Mouse (Mus musculus): ENCODE results near the gene Ndufa12. TPM values are rescaled to one million over a fixed set of nuclear protein-coding genes. Genes with fewer than 3 reads are reported as not detected.

Gene Ndufa12
- polyA plus RNA-seq, 1 experiment, result 61.4 TPM

- no peak for TF ChIP-seq CTCF (IDR thresholded peaks at IDR 0.05; ENCODE audit: insufficient read depth, low read length)
- 78% methylated on average over 6 of the region's 6 CpGs for WGBS
- DNase-seq, result no peak
- Histone ChIP-seq H3K4me1 (ENCODE audit: control insufficient read depth, insufficient read depth, low read length) (no peaks in the 10 kb centered on the region), H3K4me3 (replicated peaks; ENCODE audit: extremely low read depth, low read depth, low read length) (no peak overlapping the region)
These were observed 26.7 kb downstream of the Ndufa12 start for GRCm38 (mm10) chr10:94225026-94225750.

- Histone ChIP-seq H3K4me3 (replicated peaks; ENCODE audit: extremely low read depth, low read depth, low read length) (no peak overlapping the region), H3K4me1 (ENCODE audit: control insufficient read depth, insufficient read depth, low read length) (no peaks in the 10 kb centered on the region)
- DNase-seq, result no peak
- TF ChIP-seq CTCF (IDR thresholded peaks at IDR 0.05; ENCODE audit: insufficient read depth, low read length) (no peak), POLR2A (IDR thresholded peaks at IDR 0.05; ENCODE audit: borderline replicate concordance, extremely low read depth, low read depth, low read length) (no peak)
- WGBS, result 67% methylated on average over 19 of the region's 19 CpGs
These were observed 31.9 kb downstream of the Ndufa12 start for GRCm38 (mm10) chr10:94230172-94230981.

GRCm38 (mm10) chr10:94231025-94231424, 32.5 kb downstream of the Ndufa12 start:
- no peak overlapping the region for H3K4me3 ChIP-seq (replicated peaks; ENCODE audit: extremely low read depth, low read depth, low read length)
- no peak for DNase-seq
- TF ChIP-seq CTCF (IDR thresholded peaks at IDR 0.05; ENCODE audit: insufficient read depth, low read length) (no peak), POLR2A (IDR thresholded peaks at IDR 0.05; ENCODE audit: borderline replicate concordance, extremely low read depth, low read depth, low read length) (no peak)
- no peaks in the 10 kb centered on the region for H3K4me1 ChIP-seq (ENCODE audit: control insufficient read depth, insufficient read depth, low read length)
- WGBS, result 82% methylated on average over 6 of the region's 6 CpGs

GRCm38 (mm10) chr10:94235200-94235599, 36.7 kb downstream of the Ndufa12 start:
- DNase-seq, result no peak
- H3K4me1 ChIP-seq (ENCODE audit: control insufficient read depth, insufficient read depth, low read length), result no peaks in the 10 kb centered on the region
- TF ChIP-seq POLR2A (IDR thresholded peaks at IDR 0.05; ENCODE audit: borderline replicate concordance, extremely low read depth, low read depth, low read length) (no peak), CTCF (IDR thresholded peaks at IDR 0.05; ENCODE audit: insufficient read depth, low read length) (no peak)
- 17% methylated on average over 4 of the region's 4 CpGs for whole genome bisulfite sequencing
- H3K4me3 ChIP-seq (replicated peaks; ENCODE audit: extremely low read depth, low read depth, low read length), result no peak overlapping the region

- no peak for DNase-seq
- TF ChIP-seq CTCF (IDR thresholded peaks at IDR 0.05; ENCODE audit: insufficient read depth, low read length) (no peak), POLR2A (IDR thresholded peaks at IDR 0.05; ENCODE audit: borderline replicate concordance, extremely low read depth, low read depth, low read length) (no peak)
- H3K4me3 ChIP-seq (replicated peaks; ENCODE audit: extremely low read depth, low read depth, low read length), result no peak overlapping the region
- 67% methylated on average over 2 of the region's 2 CpGs for WGBS
- H3K4me1 ChIP-seq (ENCODE audit: control insufficient read depth, insufficient read depth, low read length), result no peaks in the 10 kb centered on the region
These were observed 42.8 kb downstream of the Ndufa12 start for GRCm38 (mm10) chr10:94241346-94241745.

GRCm38 (mm10) chr10:94247748-94248349, 49.3 kb downstream of the Ndufa12 start:
- DNase-seq, result no peak
- TF ChIP-seq POLR2A (IDR thresholded peaks at IDR 0.05; ENCODE audit: borderline replicate concordance, extremely low read depth, low read depth, low read length) (no peak), CTCF (IDR thresholded peaks at IDR 0.05; ENCODE audit: insufficient read depth, low read length) (no peak)
- H3K4me1 ChIP-seq (ENCODE audit: control insufficient read depth, insufficient read depth, low read length), result no peaks in the 10 kb centered on the region
- no peak overlapping the region for H3K4me3 ChIP-seq (replicated peaks; ENCODE audit: extremely low read depth, low read depth, low read length)
- WGBS, result 75% methylated on average over 7 of the region's 7 CpGs

- Histone ChIP-seq H3K4me1 (ENCODE audit: control insufficient read depth, insufficient read depth, low read length) (no peaks in the 10 kb centered on the region), H3K4me3 (replicated peaks; ENCODE audit: extremely low read depth, low read depth, low read length) (no peak overlapping the region)
- TF ChIP-seq POLR2A (IDR thresholded peaks at IDR 0.05; ENCODE audit: borderline replicate concordance, extremely low read depth, low read depth, low read length), result no peak
- no peak for TF ChIP-seq CTCF (IDR thresholded peaks at IDR 0.05; ENCODE audit: insufficient read depth, low read length)
- no peak for DNase-seq
- WGBS, result 43% methylated on average over 22 of the region's 22 CpGs
These were observed 51.3 kb downstream of the Ndufa12 start for GRCm38 (mm10) chr10:94249575-94250456.

- Histone ChIP-seq H3K4me1 (ENCODE audit: control insufficient read depth, insufficient read depth, low read length) (no peaks in the 10 kb centered on the region), H3K4me3 (replicated peaks; ENCODE audit: extremely low read depth, low read depth, low read length) (no peak overlapping the region)
- 56% methylated on average over 17 of the region's 17 CpGs for WGBS
- no peak for TF ChIP-seq POLR2A (IDR thresholded peaks at IDR 0.05; ENCODE audit: borderline replicate concordance, extremely low read depth, low read depth, low read length)
- no peak for TF ChIP-seq CTCF (IDR thresholded peaks at IDR 0.05; ENCODE audit: insufficient read depth, low read length)
- DNase-seq, result no peak
These were observed 54.8 kb downstream of the Ndufa12 start for GRCm38 (mm10) chr10:94253260-94253807.

- WGBS, result 63% methylated on average over 3 of the region's 3 CpGs
- TF ChIP-seq POLR2A (IDR thresholded peaks at IDR 0.05; ENCODE audit: borderline replicate concordance, extremely low read depth, low read depth, low read length) (no peak), CTCF (IDR thresholded peaks at IDR 0.05; ENCODE audit: insufficient read depth, low read length) (no peak)
- no peak overlapping the region for H3K4me3 ChIP-seq (replicated peaks; ENCODE audit: extremely low read depth, low read depth, low read length)
- no peak for DNase-seq
- H3K4me1 ChIP-seq (ENCODE audit: control insufficient read depth, insufficient read depth, low read length), result no peaks in the 10 kb centered on the region
These were observed 56.2 kb downstream of the Ndufa12 start for GRCm38 (mm10) chr10:94254766-94255165.

Measured in lung, adult 2 months (tissue).